Mouse (Mus musculus): ENCODE measurements around the gene Pde4c.

GRCm38 (mm10) chr8:70752000-70752764 lies 28.7 kb downstream of the Pde4c start:
- no peak for TF ChIP-seq GATA1 (IDR thresholded peaks at IDR 0.05; ENCODE audit: low read length)
- TF ChIP-seq TAL1 (IDR thresholded peaks at IDR 0.05; ENCODE audit: low read length): no peak

Measured in erythroblast, embryonic 14.5 days (primary cell).